Mouse (Mus musculus) monocyte, adult 5-6 weeks (primary cell): ENCODE measurements around the gene Dpp4. TPM values are rescaled to one million over a fixed set of nuclear protein-coding genes. Genes with fewer than 3 reads are reported as not detected.

Experiments used
- ATAC-seq: fragments of 153-309, 156-312 bp; replicated peaks from 2 replicates; pipeline ENCODE4 v1.8.0; 2017; ENCODE audit warnings: mild to moderate bottlenecking; ENCODE audit not compliant: low TSS enrichment, insufficient number of reproducible peaks, severe bottlenecking, poor library complexity, low FRiP score
- total RNA-seq: library from RNA; stranded (forward); fragments of 200-1000, 200-491, 200-594 nt; gene quantifications from 3 replicates; pipeline ENCODE4 v1.2.3, GENCODE M21; 2017

The Dpp4 gene
- total RNA-seq, 1 experiment from 2014 or later, result 16.7 TPM

DNA sequence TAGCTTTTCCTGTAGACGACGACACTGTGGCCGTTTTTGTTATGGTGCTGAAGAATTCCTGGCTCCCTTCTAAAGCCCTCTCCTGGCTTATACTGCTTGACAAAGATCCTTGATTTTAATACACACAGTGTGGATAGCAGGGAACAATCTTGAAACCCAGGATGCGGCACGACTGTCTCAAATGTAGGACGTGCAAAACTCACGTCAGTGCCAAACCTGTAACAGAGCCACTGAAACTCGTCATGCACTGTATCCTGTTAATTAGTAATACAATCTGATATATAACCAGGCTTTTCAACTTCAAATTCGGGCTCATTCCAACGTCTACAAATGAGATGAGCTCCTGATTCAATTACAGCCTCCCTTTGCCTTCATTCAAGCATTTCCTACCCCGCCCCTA, 38.3 kb downstream of the Dpp4 start:
- no peak for ATAC-seq

DNA sequence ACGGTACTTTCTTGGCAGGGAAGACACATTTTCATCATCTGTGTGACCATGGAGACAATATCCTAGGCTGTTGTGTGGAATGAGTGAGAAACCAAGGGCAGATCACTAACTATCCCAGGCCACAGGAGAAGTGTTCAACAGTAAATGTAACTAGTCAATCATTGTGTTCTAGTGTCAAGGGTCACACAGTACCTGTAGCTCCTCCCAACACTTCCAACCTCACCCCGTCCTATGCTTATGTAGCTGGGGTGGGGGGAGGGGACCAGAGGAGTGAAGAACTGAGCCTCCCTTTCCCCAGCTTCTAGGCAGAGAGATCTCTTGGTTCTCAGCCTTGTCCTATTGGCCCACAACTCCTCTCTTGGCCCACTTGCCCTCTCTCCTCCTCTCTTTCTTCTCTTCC, 42.0 kb downstream of the Dpp4 start:
- ATAC-seq, result no peak

DNA sequence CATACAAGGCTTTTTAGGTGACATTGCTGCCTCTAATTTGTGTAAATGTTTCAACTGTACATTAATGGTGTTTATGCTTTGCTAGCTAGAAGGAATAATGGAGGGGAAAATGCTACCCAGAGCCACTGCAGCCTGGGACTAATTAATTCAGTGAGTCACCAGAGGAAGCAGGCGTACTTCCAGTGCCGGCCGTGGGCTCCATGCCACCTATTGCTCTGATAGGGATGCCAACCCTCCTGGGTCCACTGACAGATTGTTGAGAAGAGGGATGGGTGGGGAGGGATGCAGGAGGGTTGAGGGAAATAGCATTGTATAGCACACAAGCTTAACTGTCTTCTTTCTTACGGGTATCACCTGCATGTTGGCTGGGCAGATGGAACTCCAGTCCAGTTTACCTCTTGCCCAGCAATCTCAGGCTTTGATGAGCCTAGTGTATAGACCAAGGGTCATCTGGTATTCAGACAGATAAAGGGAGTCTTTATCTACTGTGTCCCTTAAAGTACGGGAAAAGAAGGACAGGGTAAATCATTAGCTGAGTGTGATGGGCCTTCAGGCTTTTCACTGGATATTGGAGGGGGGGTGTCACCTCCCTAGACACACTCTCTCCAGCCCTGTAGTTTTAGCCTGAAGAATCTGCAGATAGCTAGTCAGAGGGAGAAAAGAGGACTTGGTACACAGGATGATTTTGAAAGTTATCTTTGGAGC, 43.5 kb downstream of the Dpp4 start:
- no peak for ATAC-seq

DNA sequence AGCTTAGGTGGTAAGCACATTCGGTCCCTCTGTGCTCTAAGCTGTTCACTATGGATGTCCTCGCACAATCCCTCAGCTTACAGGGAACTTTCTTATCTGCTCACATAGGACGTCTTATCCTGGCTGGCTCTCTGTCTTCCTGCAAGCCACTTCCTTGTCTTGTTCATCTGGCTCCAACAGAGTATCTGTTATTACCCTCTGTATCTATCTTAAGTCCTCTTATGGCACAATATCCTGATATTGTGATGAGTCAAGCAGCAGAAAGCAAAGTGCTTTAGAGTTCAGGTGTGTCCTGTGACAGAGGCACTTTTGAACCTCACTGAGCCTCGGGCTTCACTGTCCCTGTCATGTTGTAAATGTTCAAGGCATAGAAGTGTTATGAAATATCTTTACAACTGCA, 48.4 kb downstream of the Dpp4 start:
- no peak for ATAC-seq

- ATAC-seq, result no peak
These were observed 49.8 kb downstream of the Dpp4 start for GRCm38 (mm10) chr2:62362211-62362610.

GRCm38 (mm10) chr2:62361514-62361913, 50.5 kb downstream of the Dpp4 start:
- no peak for ATAC-seq

GRCm38 (mm10) chr2:62360872-62361271, 51.2 kb downstream of the Dpp4 start:
- no peak for ATAC-seq

- no peak for ATAC-seq
These were observed 54.8 kb downstream of the Dpp4 start for GRCm38 (mm10) chr2:62357259-62357658.

- no peak for ATAC-seq
These were observed 55.4 kb downstream of the Dpp4 start for GRCm38 (mm10) chr2:62356606-62357005.

DNA sequence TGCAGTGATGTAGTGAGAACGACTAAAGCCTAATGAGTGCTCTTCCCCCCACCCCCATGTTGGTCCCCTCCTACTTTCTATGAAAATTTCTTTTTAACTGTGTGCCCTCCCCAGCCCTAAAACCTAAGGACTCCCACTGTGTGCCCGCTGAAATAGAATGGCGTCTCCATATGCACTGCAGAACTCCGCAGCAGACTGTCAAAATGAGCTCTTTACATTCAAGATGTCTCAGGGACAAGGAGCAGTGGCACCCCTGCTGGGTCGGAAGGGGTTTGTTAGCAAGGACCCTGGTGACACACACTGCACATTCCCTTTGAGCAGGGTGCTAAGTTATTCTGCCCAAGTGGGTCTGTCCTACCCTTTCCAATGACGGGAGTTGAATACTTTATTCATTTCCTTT, 56.3 kb downstream of the Dpp4 start:
- ATAC-seq, result no peak

DNA sequence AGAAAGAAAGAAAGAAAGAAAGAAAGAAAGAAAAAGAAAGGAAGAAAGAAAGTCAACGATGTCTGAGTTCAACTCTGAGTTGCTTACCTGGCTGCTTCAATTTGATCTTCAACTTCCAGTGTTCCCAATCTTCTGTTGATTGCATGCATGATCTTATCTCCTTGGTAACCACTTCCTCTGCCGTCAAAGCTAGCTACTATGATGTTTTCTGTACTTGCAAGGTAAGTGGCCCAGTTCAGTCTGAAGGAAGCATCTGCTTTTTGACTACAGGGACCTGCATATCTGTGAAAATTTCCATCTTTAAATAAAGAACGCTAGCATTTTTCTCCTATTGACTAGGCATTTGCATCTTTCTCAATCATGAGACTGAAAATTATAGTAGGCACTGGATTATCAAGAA, 60.0 kb downstream of the Dpp4 start:
- ATAC-seq, result no peak

DNA sequence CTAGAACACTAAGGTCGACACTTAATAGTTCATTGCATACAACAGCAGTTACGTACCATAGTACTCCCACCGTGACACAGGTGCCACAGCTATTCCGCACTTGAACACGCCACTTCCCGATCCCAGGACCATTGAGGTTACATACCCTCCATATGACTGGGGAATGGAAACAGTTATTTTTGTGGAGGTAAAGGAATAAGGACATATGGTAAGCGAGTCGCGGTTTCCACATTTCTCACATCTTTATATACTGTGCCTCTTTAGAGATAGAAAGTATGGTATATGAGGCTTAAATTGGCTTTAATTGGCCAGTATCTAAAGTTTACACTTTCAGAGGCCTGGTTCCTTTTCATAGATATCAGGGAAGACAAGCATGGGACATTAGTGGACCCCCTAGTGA, 64.3 kb downstream of the Dpp4 start:
- ATAC-seq, result no peak

DNA sequence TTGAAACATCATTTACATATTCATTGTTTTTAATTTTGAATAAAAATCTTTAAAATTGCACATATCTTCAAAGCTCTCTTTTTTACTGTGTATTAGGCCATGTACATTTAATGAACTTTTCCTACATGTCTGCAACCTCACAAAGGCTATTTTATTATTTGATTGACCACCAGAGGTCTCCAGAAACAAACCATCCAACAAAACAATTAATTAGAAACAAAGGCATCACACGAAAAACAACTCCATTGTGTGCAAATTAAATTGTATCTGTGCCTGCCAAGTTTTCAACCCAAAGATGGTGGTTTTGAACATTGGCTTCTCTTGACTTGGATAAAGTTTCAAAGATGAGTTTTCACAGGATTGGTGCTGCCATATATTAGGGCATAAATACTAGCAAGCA, 65.3 kb downstream of the Dpp4 start:
- no peak for ATAC-seq

DNA sequence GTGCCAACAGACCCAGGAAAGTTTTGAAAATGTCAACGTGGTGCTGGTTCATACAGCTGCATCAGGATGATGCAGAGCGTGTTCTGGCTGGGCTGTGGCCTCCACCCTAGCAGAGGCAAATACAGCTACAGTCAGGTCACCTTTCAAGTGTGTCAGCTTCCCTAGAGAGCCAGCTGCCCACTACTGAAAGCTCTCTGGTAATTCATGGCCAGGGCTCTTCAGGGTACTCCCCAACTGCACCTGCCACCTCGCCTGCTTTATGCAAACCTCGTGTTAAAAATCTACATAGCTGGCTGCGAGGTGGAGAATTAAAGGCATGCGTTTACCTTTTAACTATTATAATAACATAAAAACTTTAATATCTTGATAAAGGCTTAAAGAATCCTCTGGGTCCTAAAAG, 67.7 kb downstream of the Dpp4 start:
- ATAC-seq, result no peak

DNA sequence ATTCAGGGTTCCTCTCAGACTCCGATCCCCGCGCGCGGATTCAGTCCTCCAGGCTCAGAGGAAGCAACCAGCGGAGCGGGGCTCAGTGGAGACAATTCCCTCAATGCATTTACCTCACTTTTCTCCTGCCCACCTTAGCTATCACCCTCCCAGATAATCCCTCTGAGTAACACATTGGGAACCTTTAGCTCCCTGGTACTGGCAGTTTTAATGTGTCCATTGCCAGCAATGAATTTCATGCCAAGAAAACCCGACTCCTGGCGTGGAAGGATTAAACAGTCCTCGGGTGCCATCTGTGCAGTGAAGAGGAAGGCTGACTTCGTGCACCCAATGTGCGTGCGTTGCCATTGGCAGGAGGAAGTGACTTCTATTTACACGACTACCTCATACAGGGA, 70.3 kb downstream of the Dpp4 start:
- ATAC-seq, result no peak

DNA sequence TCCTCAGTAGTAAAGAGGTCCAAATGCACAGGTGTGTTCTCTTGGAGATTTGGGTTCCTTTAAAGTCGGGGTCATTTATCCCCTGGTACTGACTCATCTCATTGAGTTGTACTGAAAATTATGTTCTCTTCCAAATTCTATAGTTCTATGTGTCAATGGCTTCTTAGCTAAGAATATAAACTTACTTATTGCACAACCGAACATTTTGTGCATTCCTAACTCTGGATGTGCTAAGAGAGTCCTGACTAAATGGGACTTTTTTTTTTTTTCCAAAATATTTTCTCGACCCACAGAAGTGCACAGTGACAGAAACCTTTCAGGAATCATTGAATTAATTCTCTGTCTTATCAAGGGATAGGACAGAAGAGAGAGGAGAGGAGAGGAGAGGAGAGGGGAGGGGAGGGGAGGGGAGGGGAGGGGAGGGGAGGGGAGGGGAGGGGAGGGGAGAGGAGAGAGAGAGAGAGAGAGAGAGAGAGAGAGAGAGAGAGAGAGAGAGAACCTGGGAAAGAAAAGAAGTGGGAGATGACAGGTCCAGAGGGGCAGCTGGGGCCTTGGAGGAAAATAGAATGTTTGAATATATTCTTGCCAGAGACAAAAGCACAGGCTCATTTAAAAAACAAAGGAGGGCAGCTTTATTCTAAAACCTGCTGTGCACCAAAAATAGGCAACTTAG, 70.8 kb downstream of the Dpp4 start:
- no peak for ATAC-seq

- ATAC-seq, result no peak
These were observed 72.6 kb downstream of the Dpp4 start for GRCm38 (mm10) chr2:62339222-62339944.

DNA sequence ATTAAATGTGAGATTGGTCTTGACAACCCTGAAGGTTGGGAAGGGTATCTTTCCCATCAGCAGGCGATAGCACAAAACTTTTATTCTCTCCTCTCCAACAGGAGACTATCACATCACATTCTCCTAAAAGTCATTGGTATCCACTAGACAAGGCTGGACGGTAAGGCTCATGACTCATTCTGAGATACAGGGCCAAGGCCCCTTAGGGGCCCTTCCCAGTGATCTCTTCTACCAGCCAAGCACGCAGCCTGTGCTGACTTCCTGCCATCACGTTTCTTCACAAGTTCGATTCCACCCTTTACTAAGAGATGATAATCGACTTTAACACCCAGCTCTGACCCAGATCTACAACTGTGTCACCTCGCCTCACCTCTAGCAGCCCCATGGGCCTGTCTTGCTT, 74.9 kb downstream of the Dpp4 start:
- no peak for ATAC-seq

DNA sequence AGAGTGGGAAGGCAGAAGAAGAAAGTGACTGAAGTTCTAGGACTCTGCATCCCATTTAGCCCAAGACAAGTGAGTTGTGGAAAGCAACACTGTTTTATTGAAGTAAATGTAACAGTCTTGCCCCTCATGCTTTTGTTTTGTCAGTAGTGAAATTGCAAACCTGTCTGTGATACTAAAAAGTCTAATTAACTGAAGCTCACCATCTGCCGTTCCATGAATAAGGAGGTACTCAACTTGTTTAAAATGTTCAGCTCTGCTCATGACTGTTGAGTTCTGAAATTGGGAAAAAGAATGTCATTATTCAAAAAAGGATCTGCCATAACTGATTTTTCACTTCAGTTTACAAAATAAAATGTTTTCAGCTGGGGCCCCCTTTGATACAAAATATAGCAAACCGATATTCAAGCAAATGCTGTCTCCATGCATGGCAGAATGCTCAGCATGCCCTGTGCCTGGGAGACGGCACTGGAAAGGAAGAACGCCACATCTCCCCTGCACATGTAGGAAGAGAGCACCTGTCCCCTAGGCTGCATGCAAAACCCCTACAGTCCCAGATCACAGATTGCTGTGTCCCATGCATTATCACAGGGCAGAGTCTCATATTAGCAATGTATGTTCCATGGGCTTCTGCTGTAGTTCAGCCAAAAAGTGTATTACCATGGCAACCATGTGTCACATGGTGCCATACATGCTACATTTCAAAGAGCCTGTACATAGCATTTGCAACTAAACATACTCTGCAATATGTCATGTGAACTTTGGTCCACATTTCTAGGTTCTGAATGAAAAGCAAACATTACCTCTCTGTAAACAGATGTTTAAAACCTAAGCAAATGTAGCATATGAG, 77.4 kb downstream of the Dpp4 start:
- ATAC-seq, result no peak
